Mouse (Mus musculus) thymus, adult 2 months (tissue): ENCODE measurements around the gene Pnpla1. TPM values are rescaled to one million over a fixed set of nuclear protein-coding genes. Genes with fewer than 3 reads are reported as not detected.
"Not testable (repeated sequence)": the region's sequence is repeated elsewhere in the genome, so short reads cannot be mapped to it uniquely, and the experiment has no call there.

ENCODE experiments used
- DNase-seq: peaks from one replicate; pipeline ENCODE4 v3.0.0; 2021
- H3K27ac ChIP-seq: fragments of 200-500 bp; 2 replicates; pipeline ENCODE4 v1.5.1; 2012; ENCODE audit warnings: low read length, control low read depth; ENCODE audit not compliant: control insufficient read depth, insufficient read depth
- H3K27me3 ChIP-seq: fragments of 200-500 bp; 2 replicates; pipeline ENCODE4 v1.6.1; 2012; ENCODE audit warnings: mild to moderate bottlenecking, low read length, moderate library complexity, mixed read lengths; ENCODE audit not compliant: control insufficient read depth, insufficient read depth
- H3K36me3 ChIP-seq: fragments of 200-500 bp; 2 replicates; pipeline ENCODE4 v1.6.1; 2012; ENCODE audit warnings: mild to moderate bottlenecking, low read length, moderate library complexity; ENCODE audit not compliant: control insufficient read depth, insufficient read depth
- H3K4me1 ChIP-seq: fragments of 200-500 bp; replicated peaks from 2 replicates; pipeline ENCODE4 v1.6.1; 2012; ENCODE audit warnings: low read length; ENCODE audit not compliant: control insufficient read depth, insufficient read depth
- H3K4me3 ChIP-seq: fragments of 200-500 bp; 2 replicates; pipeline ENCODE4 v1.5.1; 2012; ENCODE audit warnings: mild to moderate bottlenecking, low read length, control low read depth, moderate library complexity; ENCODE audit not compliant: control insufficient read depth, insufficient read depth
- CTCF ChIP-seq: fragments of 200-500 bp; IDR thresholded peaks from 2 replicates; pipeline ENCODE4 v1.5.1; 2012; ENCODE audit warnings: mild to moderate bottlenecking, control low read depth, low read length, moderate library complexity, borderline replicate concordance; ENCODE audit not compliant: control insufficient read depth, poor library complexity, insufficient read depth; ENCODE audit errors: extremely low read depth
- POLR2A ChIP-seq: fragments of 200-500 bp; IDR thresholded peaks from 2 replicates; pipeline ENCODE4 v1.6.1; 2012; ENCODE audit warnings: mild to moderate bottlenecking, low read length, control low read depth, moderate library complexity; ENCODE audit not compliant: control insufficient read depth, poor library complexity, insufficient read depth; ENCODE audit errors: extremely low read depth
- WGBS: fragments of 180-500 bp; shearing (Covaris S2); methylation state at CpG from one replicate; pipeline ENCODE4 v1.1.7; 2018; 5-methylcytosine and 5-hydroxymethylcytosine counted together
- polyA plus RNA-seq: library from polyadenylated mRNA; depleted of rRNA; stranded (reverse); fragments of >200 nt; gene quantifications from 2 replicates; pipeline ENCODE4 v1.2.3, GENCODE M21; 2012

Gene Pnpla1
- polyA plus RNA-seq, 1 experiment = 0.26 TPM

DNA sequence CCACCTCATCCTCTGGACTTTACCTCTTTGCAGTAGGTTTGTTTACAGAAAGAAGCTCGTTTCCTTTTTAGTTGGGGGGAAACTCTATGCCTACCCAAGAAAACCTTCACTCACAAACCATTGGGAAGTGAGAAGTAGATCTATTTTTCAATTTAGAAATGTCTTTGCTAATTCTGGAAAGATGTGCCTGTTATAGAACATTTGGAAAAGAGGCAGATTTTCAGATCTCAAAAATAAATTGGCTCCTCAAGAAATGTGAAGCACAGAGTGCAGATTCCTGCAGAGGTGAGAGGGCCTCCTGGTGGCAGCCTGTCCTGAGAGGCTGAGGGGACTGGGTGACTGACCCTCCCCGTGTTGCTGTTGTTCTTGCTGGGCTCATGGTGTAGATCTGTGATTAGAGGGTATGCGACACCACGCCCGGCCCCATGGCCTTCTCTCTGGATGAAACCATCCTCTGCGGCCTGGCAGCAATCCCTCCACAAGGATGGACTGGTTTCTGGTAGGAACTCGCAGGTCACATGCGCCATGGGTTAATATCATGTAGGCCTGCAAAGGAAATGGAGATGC, 30.5 kb upstream of the Pnpla1 start:
- 94% methylated on average over 8 of the region's 8 CpGs for WGBS
- no peak overlapping the region for H3K4me3 ChIP-seq
- no peak for DNase-seq
- no peaks in the 10 kb centered on the region for H3K27me3 ChIP-seq
- peaks cover 33% of the 10 kb centered on the region for H3K36me3 ChIP-seq
- H3K4me1 ChIP-seq = peaks cover 3% of the 10 kb centered on the region; the same call in 1 of the 2 replicates
- no peak for TF ChIP-seq CTCF
- H3K27ac ChIP-seq = no peak overlapping the region

DNA sequence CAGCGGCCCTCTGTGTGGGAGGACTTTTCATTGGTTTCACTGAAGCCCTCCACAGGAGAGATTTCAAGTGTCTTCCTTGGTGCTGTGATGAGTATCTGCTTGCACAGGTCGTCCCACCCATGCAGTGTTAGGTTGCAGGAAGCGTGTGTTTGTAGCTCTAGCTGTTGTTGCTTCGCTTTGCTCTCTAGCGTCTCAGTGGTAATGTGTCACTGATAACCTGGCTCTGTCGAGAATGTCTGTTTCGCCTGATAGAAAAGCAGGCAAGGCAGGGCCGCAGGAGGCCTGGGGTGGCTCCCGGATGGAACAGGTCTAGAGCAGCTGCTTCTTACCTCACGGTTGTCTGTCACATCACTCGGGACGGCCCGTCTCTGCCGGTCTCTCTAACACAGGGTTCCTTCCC, 29.1 kb upstream of the Pnpla1 start:
- WGBS = 96% methylated on average over 14 of the region's 14 CpGs
- no peak overlapping the region for H3K27ac ChIP-seq
- DNase-seq = no peak
- H3K36me3 ChIP-seq = peaks cover 28% of the 10 kb centered on the region
- no peak overlapping the region for H3K4me3 ChIP-seq
- H3K27me3 ChIP-seq = no peaks in the 10 kb centered on the region
- TF ChIP-seq CTCF = no peak
- no peak for TF ChIP-seq POLR2A
- H3K4me1 ChIP-seq = peaks cover 3% of the 10 kb centered on the region; the same call in 1 of the 2 replicates

DNA sequence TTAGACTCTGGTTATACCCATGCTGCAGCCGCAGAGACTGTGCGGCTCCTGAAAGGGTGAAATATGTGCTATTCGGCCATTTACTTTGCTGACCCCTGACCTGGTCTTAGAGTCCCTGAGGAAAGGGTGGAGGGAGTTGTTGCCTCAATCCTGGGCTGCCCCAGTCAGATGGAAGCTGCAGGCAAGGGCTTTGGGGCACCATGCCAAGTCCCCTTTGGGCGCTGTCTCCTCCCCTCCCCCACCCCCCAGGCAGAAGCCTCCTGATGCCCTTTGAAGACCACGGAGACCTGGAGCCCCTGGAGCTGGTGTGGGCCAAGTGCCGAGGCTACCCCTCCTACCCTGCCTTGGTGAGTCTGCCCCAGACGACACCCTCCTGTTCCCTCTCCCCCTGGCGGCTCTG, 27.1 kb upstream of the Pnpla1 start:
- Histone ChIP-seq H3K27ac (no peak overlapping the region), H3K36me3 (peaks cover 23% of the 10 kb centered on the region; the same call in 1 of the 2 replicates), H3K4me3 (no peak overlapping the region), H3K4me1 (peaks cover 7% of the 10 kb centered on the region; the same call in 1 of the 2 replicates), H3K27me3 (no peaks in the 10 kb centered on the region)
- 96% methylated on average over 8 of the region's 8 CpGs for WGBS
- TF ChIP-seq CTCF (no peak), POLR2A (no peak)
- DNase-seq = no peak

DNA sequence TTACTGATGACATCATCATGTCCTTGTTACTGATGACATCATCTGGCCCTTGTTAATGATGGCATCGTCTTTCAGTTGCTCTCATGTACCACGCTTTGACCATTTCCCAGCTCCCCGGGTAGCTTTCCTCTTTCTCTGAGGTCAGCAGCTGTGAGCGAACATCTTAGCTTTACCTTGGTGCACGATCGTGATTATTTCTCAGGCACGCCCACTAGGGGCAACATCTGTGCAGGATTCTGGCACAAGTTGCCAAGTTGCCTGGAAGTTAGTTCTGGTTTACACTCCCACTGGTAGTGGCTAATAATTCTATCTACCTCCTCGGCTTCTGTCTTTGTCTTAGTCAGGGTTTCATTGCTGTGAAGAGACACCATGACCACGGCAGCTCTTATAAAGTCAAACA, 26.2 kb upstream of the Pnpla1 start:
- no peak for TF ChIP-seq POLR2A
- no peak for TF ChIP-seq CTCF
- no peak overlapping the region for H3K4me3 ChIP-seq
- H3K27me3 ChIP-seq = no peaks in the 10 kb centered on the region
- 93% methylated on average over 9 of the region's 9 CpGs for WGBS
- H3K36me3 ChIP-seq = peaks cover 24% of the 10 kb centered on the region
- no peak overlapping the region for H3K27ac ChIP-seq
- H3K4me1 ChIP-seq = peaks cover 15% of the 10 kb centered on the region; the same call in 1 of the 2 replicates
- no peak for DNase-seq

DNA sequence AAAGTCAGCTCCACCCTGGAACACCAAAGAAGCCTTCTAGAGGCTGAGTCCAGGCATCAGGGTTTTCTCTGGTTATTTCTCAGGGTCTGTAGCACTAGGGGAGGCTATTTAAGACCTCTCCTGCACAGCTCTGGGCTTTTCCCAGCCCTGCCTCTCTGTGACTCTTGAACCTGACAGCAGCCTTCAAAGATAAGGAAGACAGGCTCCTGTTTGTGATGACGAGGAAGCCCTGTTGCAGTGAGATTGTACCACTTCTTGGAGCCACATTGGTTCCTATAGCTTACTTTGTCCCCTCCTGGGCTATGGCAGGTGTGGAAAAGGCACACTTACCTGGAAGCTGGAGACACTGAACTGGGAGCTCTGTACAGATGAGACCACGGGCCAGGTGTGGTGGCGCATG, 25.3 kb upstream of the Pnpla1 start:
- Histone ChIP-seq H3K4me1 (peaks cover 15% of the 10 kb centered on the region; the same call in 1 of the 2 replicates), H3K27me3 (no peaks in the 10 kb centered on the region), H3K36me3 (peaks cover 30% of the 10 kb centered on the region), H3K4me3 (no peak overlapping the region), H3K27ac (no peak overlapping the region)
- 96% methylated on average over 3 of the region's 3 CpGs for WGBS
- TF ChIP-seq POLR2A (no peak), CTCF (no peak)
- DNase-seq = no peak

DNA sequence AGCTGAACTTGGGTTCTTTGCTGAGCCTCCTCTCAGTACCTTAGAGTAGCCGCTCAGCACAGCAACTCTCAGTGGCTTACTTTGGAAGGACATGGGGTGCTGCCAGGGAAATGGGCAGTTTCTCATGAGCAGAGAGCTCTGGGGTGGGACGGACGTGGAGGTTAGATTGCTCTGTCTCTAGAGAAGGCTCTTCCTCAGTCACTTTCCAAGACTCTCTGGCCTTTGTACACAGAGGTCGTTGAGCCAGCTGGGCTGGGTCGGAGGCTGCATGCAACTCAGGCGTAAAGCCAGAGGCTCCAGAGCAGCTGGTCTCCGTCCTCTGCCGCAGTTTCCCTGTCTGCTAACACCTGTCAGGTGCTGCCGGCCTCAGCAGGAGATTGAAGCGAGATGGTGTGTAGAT, 23.5 kb upstream of the Pnpla1 start:
- Histone ChIP-seq H3K4me1 (peaks cover 12% of the 10 kb centered on the region; the same call in 1 of the 2 replicates), H3K36me3 (peaks cover 28% of the 10 kb centered on the region), H3K27me3 (no peaks in the 10 kb centered on the region), H3K4me3 (no peak overlapping the region), H3K27ac (no peak overlapping the region)
- 74% methylated on average over 10 of the region's 10 CpGs for WGBS
- TF ChIP-seq POLR2A = no peak
- no peak for TF ChIP-seq CTCF
- peak; percentile 17 for DNase-seq

DNA sequence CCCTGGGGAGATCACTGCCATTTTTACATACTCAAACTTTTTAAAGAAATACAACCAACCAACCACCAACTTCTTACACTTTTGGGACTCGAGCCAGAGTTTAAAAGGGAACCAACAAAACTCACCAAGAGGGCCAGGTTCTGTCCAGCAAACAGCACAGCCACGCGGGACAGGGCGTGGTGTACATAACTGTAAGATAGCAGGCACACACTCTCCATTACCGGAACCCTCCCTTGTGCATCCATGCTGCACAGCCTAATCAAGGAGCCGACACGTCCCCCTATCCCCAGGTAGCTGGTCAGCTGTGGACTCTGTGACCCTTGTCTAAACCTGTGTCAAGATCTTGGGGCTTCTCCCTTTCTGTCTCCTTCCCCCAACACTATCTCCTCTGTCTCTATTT, 20.4 kb upstream of the Pnpla1 start:
- Histone ChIP-seq H3K27ac (no peak overlapping the region), H3K36me3 (peaks cover 21% of the 10 kb centered on the region), H3K4me1 (peaks cover 12% of the 10 kb centered on the region; the same call in 1 of the 2 replicates), H3K27me3 (no peaks in the 10 kb centered on the region), H3K4me3 (no peak overlapping the region)
- 96% methylated on average over 7 of the region's 7 CpGs for WGBS
- DNase-seq = no peak
- no peak for TF ChIP-seq POLR2A
- no peak for TF ChIP-seq CTCF

DNA sequence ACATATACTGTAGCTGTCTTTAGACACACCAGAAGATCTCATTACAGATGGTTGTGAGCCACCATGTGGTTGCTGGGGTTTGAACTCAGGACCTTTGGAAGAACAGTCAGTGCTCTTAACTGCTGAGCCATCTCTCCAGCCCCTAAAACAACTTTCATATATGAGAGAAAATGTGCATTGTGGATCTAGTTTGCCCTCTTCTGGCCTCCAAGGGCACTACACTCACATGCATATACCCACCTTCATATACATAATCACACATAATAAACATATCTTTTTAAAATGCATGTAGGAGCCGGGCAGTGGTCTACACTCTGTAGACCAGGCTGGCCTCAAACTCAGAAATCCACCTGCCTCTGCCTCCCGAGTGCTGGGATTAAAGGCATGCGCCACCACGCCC, 16.3 kb upstream of the Pnpla1 start:
- not testable (repeated sequence) for DNase-seq, H3K4me1 ChIP-seq, H3K4me3 ChIP-seq, H3K27me3 ChIP-seq, H3K27ac ChIP-seq
- peaks cover 16% of the 10 kb centered on the region for H3K36me3 ChIP-seq
- WGBS = 98% methylated on average over 4 of the region's 4 CpGs
